Mouse (Mus musculus) fat pad, adult 2 months (tissue): ENCODE results near the gene Strn3.
"Not testable (repeated sequence)": the region's sequence is repeated elsewhere in the genome, so short reads cannot be mapped to it uniquely, and the experiment has no call there.

Experiments used
- DNase-seq: peaks from one replicate; pipeline ENCODE4 v3.0.0-alpha.2; 2011; ENCODE audit warnings: low read depth, low spot score; ENCODE audit errors: extremely low read depth

The Strn3 gene

DNA sequence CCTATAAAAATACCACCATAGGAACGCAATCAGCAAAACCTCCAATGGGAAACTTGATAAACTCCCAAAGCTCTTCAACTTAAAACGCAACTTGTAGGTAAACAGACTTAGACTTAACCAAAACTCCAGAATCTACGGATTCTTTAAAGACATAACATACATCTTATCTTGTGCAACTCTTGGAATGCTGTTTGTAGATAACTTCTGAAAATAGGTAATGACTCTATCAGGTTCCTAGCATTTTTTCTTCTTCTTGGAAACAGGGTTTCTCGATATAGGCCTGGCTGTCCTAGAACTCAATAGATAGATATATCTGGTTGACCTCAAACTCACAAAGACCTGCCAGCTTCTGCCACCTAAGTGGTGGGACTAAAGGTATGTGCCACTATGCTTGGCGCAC lies 70.5 kb downstream of the Strn3 start:
- no peak for DNase-seq

DNA sequence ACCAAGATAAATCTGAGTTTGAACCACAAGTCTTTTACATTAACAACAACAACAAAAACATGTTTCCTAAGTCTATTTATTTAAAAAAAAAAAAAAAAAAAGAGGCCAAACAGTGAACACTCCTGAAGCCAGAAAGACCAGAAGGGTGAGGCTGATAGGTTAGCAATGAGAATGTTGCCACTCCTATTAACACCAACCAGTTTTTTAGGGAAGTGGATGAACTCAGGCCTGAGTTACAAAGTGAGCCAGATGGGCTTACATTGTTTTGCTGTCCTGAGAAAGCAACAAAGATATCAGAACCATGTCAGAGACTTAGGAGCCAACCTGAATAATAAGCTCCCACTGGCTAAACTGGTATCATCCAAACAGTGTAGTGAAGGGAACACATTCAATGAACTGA lies 71.1 kb downstream of the Strn3 start:
- DNase-seq, result no peak

DNA sequence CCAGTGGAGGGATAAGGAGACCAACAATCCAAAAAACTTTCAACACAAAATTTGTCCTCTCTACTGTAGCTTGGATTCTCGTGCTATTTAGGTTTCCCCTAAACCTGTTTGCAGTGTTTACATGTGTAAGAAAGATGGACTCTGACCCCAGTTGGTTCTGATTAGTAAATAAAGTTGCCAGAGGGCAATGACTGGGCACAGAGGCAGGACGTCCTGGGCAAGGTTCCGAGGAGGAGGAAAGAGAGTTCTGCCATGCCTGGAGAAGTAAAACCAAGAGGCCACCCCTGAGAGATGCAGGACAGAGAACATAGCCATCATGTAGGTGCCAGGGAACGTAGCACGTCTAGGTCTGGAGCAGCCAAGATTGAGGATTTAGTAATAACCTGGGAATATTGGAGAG lies 79.3 kb downstream of the Strn3 start:
- DNase-seq, result no peak

DNA sequence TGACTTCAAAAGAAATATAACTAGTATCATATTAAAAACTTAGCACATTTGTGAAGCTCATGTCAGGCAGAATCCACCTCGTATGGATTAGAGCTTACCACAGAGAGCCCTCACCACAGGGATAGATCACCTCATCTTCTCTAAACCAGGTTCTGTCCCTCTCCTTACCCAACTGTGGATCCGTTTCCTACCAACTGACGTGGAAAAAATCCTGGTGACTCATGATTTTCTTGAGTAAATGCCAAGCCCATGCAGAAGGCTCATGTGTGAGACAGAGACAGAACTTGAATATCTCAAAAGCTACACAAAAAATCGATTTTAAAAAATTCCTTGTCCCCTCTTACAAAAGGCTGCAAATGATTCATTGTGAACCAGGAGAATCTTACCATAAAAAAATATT lies 85.6 kb downstream of the Strn3 start:
- no peak for DNase-seq

DNA sequence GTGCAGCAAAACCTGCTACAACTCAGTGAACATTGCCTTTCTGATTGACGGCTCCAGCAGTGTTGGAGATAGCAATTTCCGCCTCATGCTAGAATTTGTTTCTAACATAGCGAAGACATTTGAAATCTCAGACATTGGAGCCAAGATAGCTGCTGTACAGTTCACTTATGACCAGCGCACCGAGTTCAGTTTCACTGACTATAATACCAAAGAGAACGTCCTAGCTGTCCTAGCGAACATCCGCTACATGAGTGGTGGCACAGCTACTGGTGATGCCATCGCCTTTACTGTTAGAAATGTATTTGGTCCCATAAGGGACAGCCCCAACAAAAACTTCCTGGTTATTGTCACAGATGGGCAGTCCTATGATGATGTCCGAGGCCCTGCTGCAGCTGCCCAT lies 88.4 kb downstream of the Strn3 start:
- DNase-seq, result no peak

DNA sequence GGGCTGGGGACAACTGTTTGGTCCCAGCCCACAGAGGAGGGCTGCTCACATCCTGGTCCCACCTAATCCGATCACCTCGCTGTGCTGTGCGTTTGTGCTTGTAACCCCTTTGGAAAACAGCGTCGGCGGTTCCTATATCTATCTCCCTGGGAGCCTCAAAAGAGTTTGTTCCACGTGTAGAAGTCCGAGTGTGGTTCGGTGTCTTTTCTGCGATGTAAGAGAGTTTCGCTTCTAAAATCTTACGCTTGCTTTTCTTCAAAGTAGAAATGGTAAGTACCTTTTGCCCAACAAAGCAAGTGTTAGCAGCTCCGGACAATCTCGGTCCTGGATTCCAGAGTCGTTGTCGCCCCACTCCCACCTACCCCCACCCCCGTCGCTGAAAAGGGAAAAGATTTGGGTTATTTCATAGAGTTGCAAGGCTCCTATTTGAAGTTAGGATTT lies 97.6 kb downstream of the Strn3 start:
- DNase-seq, result no peak

DNA sequence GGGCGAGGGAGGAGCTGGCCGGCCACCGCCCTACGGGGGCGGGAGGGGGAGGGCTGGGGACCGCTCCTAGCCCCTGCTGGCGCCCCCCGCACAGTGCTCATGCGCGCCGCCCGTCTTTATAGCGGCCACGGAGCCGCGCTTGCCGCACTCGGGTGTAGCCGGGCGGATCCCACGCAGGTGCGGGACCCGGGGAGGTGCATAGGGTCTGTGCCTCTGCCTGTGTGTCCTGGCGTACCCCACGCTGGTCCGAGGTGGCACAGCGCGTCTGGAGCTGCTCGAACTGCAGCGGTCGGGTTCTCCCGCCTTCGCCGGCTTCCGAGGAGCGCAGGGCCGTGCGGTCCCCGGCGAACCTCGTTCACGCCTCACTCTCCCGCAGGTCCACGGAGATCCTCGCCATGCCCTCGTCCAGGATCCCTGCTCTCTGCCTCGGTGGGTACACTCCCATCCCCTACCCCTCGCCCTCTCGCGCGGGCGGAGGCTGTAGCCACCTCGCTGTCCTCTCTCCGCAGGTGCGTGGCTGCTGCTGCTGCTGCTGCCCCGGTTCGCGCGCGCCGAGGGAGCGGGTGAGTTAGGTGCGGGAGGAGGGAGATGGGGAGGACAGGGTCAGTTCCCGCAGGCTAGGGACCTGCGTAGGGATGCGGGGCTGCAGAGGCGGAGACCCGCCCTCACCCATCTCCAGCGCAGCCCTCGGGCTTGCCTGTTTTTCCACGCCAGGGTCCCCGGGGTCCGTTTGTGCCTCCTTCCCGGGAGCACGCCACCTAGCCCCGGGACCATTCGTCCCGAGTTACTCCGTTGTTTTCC lies 98.3 kb downstream of the Strn3 start, which contains the start of gene Coch:
Gene Coch (plus strand): TSS at position 113 of the 801 bp plus-strand sequence.
- DNase-seq, result no peak

DNA sequence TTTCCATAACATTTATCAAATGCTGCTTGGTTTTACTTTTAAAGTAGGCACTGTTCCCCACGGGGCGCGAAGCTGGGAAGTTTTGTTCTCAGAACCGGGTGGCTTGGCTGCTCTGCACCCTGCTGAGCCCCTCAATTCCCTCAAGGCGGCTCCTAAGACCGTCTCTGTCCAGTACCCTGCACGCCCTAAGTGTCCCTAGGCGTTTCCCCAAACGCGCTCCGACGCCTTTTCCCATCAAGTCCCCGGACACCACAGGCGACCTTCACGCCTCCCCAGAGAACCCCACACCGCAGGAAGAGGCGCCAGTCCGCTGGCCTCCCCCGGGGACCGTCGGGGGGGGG lies 98.8 kb downstream of the Strn3 start:
- DNase-seq, result no peak

DNA sequence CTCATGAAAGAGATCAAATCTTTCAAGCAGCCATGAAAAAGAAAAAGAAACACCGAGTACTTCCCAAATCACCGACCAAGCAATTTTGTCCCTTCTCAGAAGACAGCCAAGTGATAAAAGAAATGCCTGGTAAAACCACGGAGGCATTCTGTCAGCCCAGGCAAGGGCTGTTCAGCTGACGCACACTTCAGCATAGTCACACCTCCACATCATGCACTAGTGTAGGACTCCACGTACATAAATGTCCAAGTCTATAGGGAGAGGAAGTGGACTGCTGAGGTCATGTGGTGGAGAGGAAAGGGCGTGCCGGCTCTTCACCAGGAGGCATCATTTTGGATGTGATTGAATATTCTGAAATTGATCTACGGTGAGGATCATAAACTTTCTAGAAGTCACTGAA lies 99.8 kb downstream of the Strn3 start:
- DNase-seq, result no peak

DNA sequence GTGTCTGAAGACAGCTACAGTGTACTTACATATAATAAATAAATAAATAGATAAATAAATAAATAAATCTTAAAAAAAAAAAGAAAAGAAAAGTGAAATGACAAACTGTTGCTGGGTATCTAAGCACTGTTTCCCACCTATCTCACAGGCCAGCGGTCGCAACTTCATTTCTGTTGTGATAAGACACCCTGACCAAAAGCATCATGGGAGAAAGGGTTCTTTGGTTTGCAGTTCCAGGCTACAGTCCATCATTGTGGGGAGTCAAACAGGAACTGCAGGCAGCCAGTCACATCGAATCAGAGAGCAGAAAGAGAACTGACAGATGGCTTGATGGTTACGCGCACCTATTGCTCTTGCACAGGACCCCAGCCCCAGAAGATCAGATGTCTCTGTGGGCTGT lies 102.4 kb downstream of the Strn3 start:
- no peak for DNase-seq

DNA sequence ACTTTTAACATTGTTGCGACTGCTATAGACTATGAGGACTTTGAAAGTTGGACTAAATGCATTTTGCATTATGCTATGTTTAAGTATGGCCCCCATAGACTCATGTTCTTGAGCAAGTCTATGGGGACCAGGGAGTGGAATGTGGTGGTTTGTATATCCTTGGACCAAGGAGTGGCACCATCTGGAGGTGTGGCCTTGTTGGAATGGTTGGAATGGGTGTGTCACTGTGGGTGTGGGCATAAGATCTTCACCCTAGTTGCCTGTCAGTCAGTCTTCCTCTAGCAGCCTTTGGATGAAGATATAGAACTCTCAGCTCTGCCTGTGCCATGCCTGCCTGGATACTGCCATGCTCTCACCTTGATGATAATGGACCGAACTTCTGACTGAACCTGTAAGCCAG lies 113.9 kb downstream of the Strn3 start:
- DNase-seq, result not testable (repeated sequence)

DNA sequence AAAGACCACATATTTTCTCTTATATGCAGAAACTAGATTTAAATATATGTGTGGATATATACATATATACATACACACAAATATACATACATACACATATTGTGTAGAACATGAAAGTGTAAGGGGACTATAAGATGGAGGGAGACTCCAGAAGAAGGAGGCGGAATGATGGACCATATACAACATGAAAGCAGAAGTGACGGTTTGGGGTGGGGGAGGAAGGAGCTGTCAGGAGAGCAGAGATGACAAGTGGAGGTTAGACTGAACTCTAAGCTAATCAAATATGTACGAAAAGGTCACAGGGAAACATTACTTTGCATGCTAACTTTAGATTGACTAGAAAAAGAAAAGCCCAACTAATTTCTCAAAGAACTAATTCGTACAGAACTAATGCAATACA lies 119.0 kb downstream of the Strn3 start:
- no peak for DNase-seq

DNA sequence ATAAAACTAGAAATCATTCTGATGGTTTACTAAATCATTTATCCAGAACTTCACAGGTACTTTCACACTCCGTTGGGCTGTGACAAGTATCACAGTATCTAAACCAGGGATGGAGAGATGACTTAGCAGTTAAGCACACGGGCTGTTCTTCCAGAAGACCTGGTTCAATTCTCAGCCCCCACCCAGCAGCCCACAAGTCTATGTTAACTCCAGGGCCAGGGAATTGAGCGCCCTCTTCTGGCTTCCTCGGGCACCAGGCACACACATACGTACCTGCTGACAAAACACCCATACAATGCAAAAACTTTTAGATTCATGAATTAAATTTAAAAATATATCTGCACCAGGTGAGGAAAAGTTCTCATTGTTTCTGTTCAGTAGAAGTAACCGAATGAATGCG lies 121.8 kb downstream of the Strn3 start:
- no peak for DNase-seq

DNA sequence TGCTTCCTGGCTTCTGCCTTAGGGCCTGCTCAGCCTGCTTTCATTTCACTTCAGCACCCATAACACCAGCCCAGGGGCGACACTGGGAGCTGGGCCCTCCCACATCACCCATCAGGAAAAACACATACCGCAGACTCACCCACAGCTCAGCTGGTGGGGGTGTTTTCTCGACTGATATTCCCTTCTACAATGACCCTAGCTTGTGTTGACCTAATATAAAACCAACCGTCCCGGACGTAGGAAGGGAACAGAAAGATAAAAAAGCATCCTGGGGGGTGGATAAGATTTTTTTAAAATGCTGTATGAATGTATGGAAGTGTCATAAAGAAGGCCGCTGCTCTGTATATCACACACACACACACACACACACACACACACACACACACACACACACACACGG lies 122.2 kb downstream of the Strn3 start:
- DNase-seq, result no peak

DNA sequence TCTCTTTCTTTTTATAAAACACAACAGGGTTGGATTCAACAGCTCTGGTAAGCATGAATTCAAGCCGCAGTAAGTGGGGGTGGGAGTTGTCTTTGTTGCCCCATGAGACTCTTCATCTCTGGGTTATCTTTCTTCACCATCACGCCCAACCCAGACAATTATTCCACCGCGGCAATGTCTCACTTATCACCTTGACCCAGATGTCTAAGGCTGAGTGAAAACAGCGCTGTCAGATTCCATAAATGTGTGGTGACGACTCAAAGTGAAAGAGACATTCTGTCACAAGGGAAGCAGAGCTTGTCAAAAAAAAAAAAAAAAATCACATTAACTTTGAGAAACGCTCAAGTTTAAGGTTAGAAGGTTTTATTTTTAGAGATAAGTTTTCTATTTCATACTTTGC lies 124.5 kb downstream of the Strn3 start:
- no peak for DNase-seq

DNA sequence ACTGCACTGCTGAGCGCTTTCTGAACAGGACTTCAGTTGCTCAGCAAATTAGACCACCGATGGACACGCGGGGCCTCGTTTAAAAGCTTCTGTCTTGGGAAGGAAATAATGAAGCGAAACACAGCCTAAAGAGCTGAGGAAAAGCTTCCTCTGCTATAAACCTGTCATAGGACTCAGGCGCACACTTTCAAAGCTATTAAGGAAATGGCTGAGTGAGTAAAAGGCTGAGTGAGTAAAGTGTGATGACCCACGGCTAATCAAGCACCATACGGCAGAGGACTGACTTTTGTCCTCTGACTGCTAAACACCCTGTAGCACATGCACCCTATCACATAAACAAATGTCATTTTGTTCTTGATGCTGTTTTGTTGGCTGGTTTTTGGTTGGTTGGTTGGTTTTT lies 130.3 kb downstream of the Strn3 start:
- DNase-seq, result no peak
